Mouse (Mus musculus) stomach, postnatal 0 days (tissue): Measurements from ENCODE around the gene Slc44a1.

Experiments
- CTCF ChIP-seq: IDR thresholded peaks from 2 replicates; pipeline ENCODE4 v1.5.1; 2016; ENCODE audit warnings: antibody characterized with exemption, low read depth, mild to moderate bottlenecking, moderate library complexity
- EP300 ChIP-seq: optimal IDR thresholded peaks from 2 replicates; pipeline ENCODE3; 2016; ENCODE audit warnings: antibody characterized with exemption

- TF ChIP-seq CTCF (no peak), EP300 (no peak)
Measured at GRCm38 (mm10) chr4:53437110-53437755, 3.0 kb upstream of the Slc44a1 start.
